26 mouse cellular contexts compared by ENCODE assay signal in genomic region chr4:118387316-118387715, GRCm38 (mm10). TPM values are rescaled to one million over a fixed set of nuclear protein-coding genes. Genes with fewer than 3 reads are reported as not detected.
DNase-seq lines count a peak whose midpoint lies in the region; ATAC-seq and TF ChIP-seq lines count a peak whose summit lies in the region.
"Had no signal": no experiment of that assay in that cellular context is flagged by ENCODE, and none has a peak within 500 bp of the region (broad histone marks: within the 10 kb centered on the region; RNA-seq: fewer than 3 reads in every experiment).

No protein-coding gene starts in this region.

- no peak for ATAC-seq in heart, embryonic 11.5 days (replicated peaks; ENCODE audit: insufficient number of reproducible peaks, low FRiP score, low TSS enrichment)
- no peak for ATAC-seq in limb, embryonic 13.5 days (ENCODE audit: low FRiP score, low read depth)
- ATAC-seq in midbrain, embryonic 11.5 days (ENCODE audit: low FRiP score), result no peak
- no peak for ATAC-seq in midbrain, postnatal 0 days (ENCODE audit: low FRiP score)
- ATAC-seq: CD4-positive, CD25-positive, alpha-beta regulatory T cell, adult 4 months; forebrain, embryonic 14.5 days; forebrain, postnatal 0 days; hindbrain, embryonic 16.5 days; intestine, embryonic 15.5 days had no signal

- no peaks in the 10 kb centered on the region for H3K27me3 ChIP-seq in heart, embryonic 11.5 days (ENCODE audit: control insufficient read depth, insufficient read depth, low read length)
- H3K27me3 ChIP-seq in limb, embryonic 13.5 days, result no peaks in the 10 kb centered on the region
- H3K27me3 ChIP-seq in limb, embryonic 10.5 days (ENCODE audit: low read depth, poor library complexity, severe bottlenecking), result no peaks in the 10 kb centered on the region
- no peaks in the 10 kb centered on the region for H3K27me3 ChIP-seq in midbrain, embryonic 11.5 days (ENCODE audit: control insufficient read depth, insufficient read depth, low read length)
- no peaks in the 10 kb centered on the region for H3K27me3 ChIP-seq in midbrain, postnatal 0 days (ENCODE audit: insufficient read depth, low read length)
- H3K27me3 ChIP-seq: embryonic facial prominence, embryonic 12.5 days; embryonic facial prominence, embryonic 15.5 days; heart, embryonic 15.5 days; hindbrain, embryonic 13.5 days; intestine, embryonic 15.5 days had no signal

- no peak for TF ChIP-seq CTCF in midbrain, postnatal 0 days (IDR thresholded peaks at IDR 0.05)

- H3K4me3 ChIP-seq in heart, embryonic 11.5 days (ENCODE audit: low read depth, low read length), result no peak overlapping the region
- no peak overlapping the region for H3K4me3 ChIP-seq in limb, embryonic 13.5 days
- no peak overlapping the region for H3K4me3 ChIP-seq in limb, embryonic 10.5 days
- H3K4me3 ChIP-seq in midbrain, embryonic 11.5 days (ENCODE audit: low read depth, low read length), result no peak overlapping the region
- no peak overlapping the region for H3K4me3 ChIP-seq in midbrain, postnatal 0 days (ENCODE audit: low read depth, low read length)
- H3K4me3 ChIP-seq: embryonic facial prominence, embryonic 12.5 days; embryonic facial prominence, embryonic 15.5 days; gastrocnemius, adult 2 months; heart, embryonic 10.5 days; heart, embryonic 15.5 days; hindbrain, embryonic 10.5 days; hindbrain, embryonic 13.5 days; intestine, embryonic 15.5 days had no signal

- peaks cover 68% of the 10 kb centered on the region for H3K36me3 ChIP-seq in heart, embryonic 11.5 days (ENCODE audit: control insufficient read depth, insufficient read depth, low read length)
- H3K36me3 ChIP-seq in limb, embryonic 13.5 days, result peaks cover 100% of the 10 kb centered on the region
- H3K36me3 ChIP-seq in limb, embryonic 10.5 days, result peaks cover 100% of the 10 kb centered on the region
- peaks cover 40% of the 10 kb centered on the region for H3K36me3 ChIP-seq in midbrain, embryonic 11.5 days (ENCODE audit: control insufficient read depth, insufficient read depth, low read length)
- H3K36me3 ChIP-seq in midbrain, postnatal 0 days (ENCODE audit: insufficient read depth, low read length), result peaks cover 97% of the 10 kb centered on the region

- H3K4me1 ChIP-seq in heart, embryonic 11.5 days (ENCODE audit: control insufficient read depth, insufficient read depth, low read length), result no peaks in the 10 kb centered on the region
- no peaks in the 10 kb centered on the region for H3K4me1 ChIP-seq in limb, embryonic 13.5 days
- H3K4me1 ChIP-seq in limb, embryonic 10.5 days, result no peaks in the 10 kb centered on the region
- H3K4me1 ChIP-seq in midbrain, embryonic 11.5 days (ENCODE audit: control insufficient read depth, insufficient read depth, low read length), result no peaks in the 10 kb centered on the region
- no peaks in the 10 kb centered on the region for H3K4me1 ChIP-seq in midbrain, postnatal 0 days (ENCODE audit: insufficient read depth, low read length)
- H3K4me1 ChIP-seq: embryonic facial prominence, embryonic 12.5 days; embryonic facial prominence, embryonic 15.5 days; heart, embryonic 10.5 days; heart, embryonic 15.5 days; hindbrain, embryonic 10.5 days; hindbrain, embryonic 13.5 days; intestine, embryonic 15.5 days had no signal

- peak; percentile 22 to 57 for DNase-seq in heart, adult 18-20 months
- no peak for DNase-seq in limb, embryonic 10.5 days (ENCODE audit: low spot score)
- peak; percentile 31 for DNase-seq in midbrain, embryonic 11.5 days (ENCODE audit: low spot score, missing footprints)
- no peak for DNase-seq in midbrain, postnatal 0 days (ENCODE audit: low spot score)
- DNase-seq: adrenal gland, adult 2 months; adrenal gland, postnatal 14 days; cerebellum, adult 11 months; cerebellum, adult 2 months; cerebellum, adult 9-11 months; cerebellum, postnatal 25 days; forebrain, postnatal 0 days; gastrocnemius, postnatal 25 days; heart, postnatal 14 days had no signal

- H3K4me2 ChIP-seq in heart, embryonic 11.5 days, result no peak overlapping the region
- no peak overlapping the region for H3K4me2 ChIP-seq in limb, embryonic 13.5 days (replicated peaks)
- no peak overlapping the region for H3K4me2 ChIP-seq in midbrain, embryonic 11.5 days
- no peak overlapping the region for H3K4me2 ChIP-seq in midbrain, postnatal 0 days (ENCODE audit: low read depth, low read length, poor library complexity, severe bottlenecking)
- H3K4me2 ChIP-seq: embryonic facial prominence, embryonic 12.5 days; embryonic facial prominence, embryonic 15.5 days; heart, embryonic 15.5 days; hindbrain, embryonic 13.5 days; intestine, embryonic 15.5 days had no signal

- 92% methylated on average over 8 of the region's 8 CpGs for WGBS in heart, embryonic 11.5 days (ENCODE audit: insufficient replicate concordance)
- WGBS in limb, embryonic 13.5 days, result 93% methylated on average over 8 of the region's 8 CpGs
- 92% methylated on average over 8 of the region's 8 CpGs for WGBS in limb, embryonic 10.5 days
- WGBS in midbrain, embryonic 11.5 days, result 91% methylated on average over 8 of the region's 8 CpGs
- WGBS in midbrain, postnatal 0 days, result 91% methylated on average over 8 of the region's 8 CpGs

- no peaks in the 10 kb centered on the region for H3K9me3 ChIP-seq in heart, embryonic 11.5 days (replicated peaks; ENCODE audit: control insufficient read depth, low read length)
- H3K9me3 ChIP-seq in limb, embryonic 13.5 days, result no peaks in the 10 kb centered on the region
- H3K9me3 ChIP-seq in limb, embryonic 10.5 days (replicated peaks), result no peaks in the 10 kb centered on the region
- H3K9me3 ChIP-seq in midbrain, embryonic 11.5 days (ENCODE audit: control insufficient read depth, low read length), result no peaks in the 10 kb centered on the region
- no peaks in the 10 kb centered on the region for H3K9me3 ChIP-seq in midbrain, postnatal 0 days (ENCODE audit: low read length)
- H3K9me3 ChIP-seq: embryonic facial prominence, embryonic 12.5 days; embryonic facial prominence, embryonic 15.5 days; heart, embryonic 10.5 days; heart, embryonic 15.5 days; hindbrain, embryonic 10.5 days; hindbrain, embryonic 13.5 days; intestine, embryonic 15.5 days had no signal

- H3K27ac ChIP-seq in heart, embryonic 11.5 days (ENCODE audit: low read depth, low read length), result no peak overlapping the region
- no peak overlapping the region for H3K27ac ChIP-seq in limb, embryonic 13.5 days
- no peak overlapping the region for H3K27ac ChIP-seq in limb, embryonic 10.5 days
- no peak overlapping the region for H3K27ac ChIP-seq in midbrain, embryonic 11.5 days (ENCODE audit: low read depth, low read length)
- no peak overlapping the region for H3K27ac ChIP-seq in midbrain, postnatal 0 days (ENCODE audit: low read depth, low read length)
- H3K27ac ChIP-seq: embryonic facial prominence, embryonic 12.5 days; embryonic facial prominence, embryonic 15.5 days; gastrocnemius, adult 2 months; heart, embryonic 10.5 days; heart, embryonic 15.5 days; hindbrain, embryonic 10.5 days; hindbrain, embryonic 13.5 days; intestine, embryonic 15.5 days had no signal

- H3K9ac ChIP-seq in heart, embryonic 11.5 days (ENCODE audit: low read depth, low read length), result no peak overlapping the region
- H3K9ac ChIP-seq in limb, embryonic 13.5 days, result 0 out of 2 replicates have a peak overlapping the region, but pooled peaks have one; percentile 14
- no peak overlapping the region for H3K9ac ChIP-seq in midbrain, embryonic 11.5 days (ENCODE audit: low read length)
- H3K9ac ChIP-seq in midbrain, postnatal 0 days (replicated peaks; ENCODE audit: low read length, poor library complexity, severe bottlenecking), result no peak overlapping the region
- H3K9ac ChIP-seq: embryonic facial prominence, embryonic 12.5 days; embryonic facial prominence, embryonic 15.5 days; forebrain, postnatal 0 days; heart, embryonic 15.5 days; hindbrain, embryonic 13.5 days; intestine, embryonic 15.5 days had no signal

RNA-seq across cellular contexts. Expression of gene Szt2, which starts 21.8 kb away (rescaled TPM):
- 10 to 100 TPM in 1 of 2 experiments, 1 to 10 TPM in 1; 7.8 to 10.5 TPM for total RNA-seq in heart, adult 18-20 months (2021)
- polyA plus RNA-seq in heart, embryonic 11.5 days (2014; fragmentation: Nextera tagmentation; extraction: Ambion mirVana), result 6.6 and 7.6 TPM in 2 replicates
- 8.8 and 10.6 TPM in 2 replicates for polyA plus RNA-seq in limb, embryonic 13.5 days (2015; fragmentation: Nextera tagmentation; extraction: Ambion mirVana)
- 8.4 and 11.4 TPM in 2 replicates for polyA plus RNA-seq in limb, embryonic 10.5 days (2016; fragmentation: Nextera tagmentation; extraction: Ambion mirVana)
- polyA plus RNA-seq in midbrain, embryonic 11.5 days (2014; fragmentation: Nextera tagmentation; extraction: Ambion mirVana), result 7.8 and 8.2 TPM in 2 replicates
- 18.8 and 29.0 TPM in 2 replicates for total RNA-seq in midbrain, postnatal 0 days (2014; rRNA removed)
- polyA plus RNA-seq in midbrain, postnatal 0 days (2015; fragmentation: Nextera tagmentation; extraction: Ambion mirVana), result 3.2 and 4.6 TPM in 2 replicates

RNA-seq across cellular contexts. Expression of gene Med8, which starts 21.8 kb away (rescaled TPM):
- 10 to 100 TPM; 32.8 to 37.2 TPM for total RNA-seq in heart, adult 18-20 months (2021)
- polyA plus RNA-seq in heart, embryonic 11.5 days (2014; fragmentation: Nextera tagmentation; extraction: Ambion mirVana), result 91.1 and 95.1 TPM in 2 replicates
- 108 and 116 TPM in 2 replicates for polyA plus RNA-seq in limb, embryonic 13.5 days (2015; fragmentation: Nextera tagmentation; extraction: Ambion mirVana)
- polyA plus RNA-seq in limb, embryonic 10.5 days (2016; fragmentation: Nextera tagmentation; extraction: Ambion mirVana), result 141 and 147 TPM in 2 replicates
- polyA plus RNA-seq in midbrain, embryonic 11.5 days (2014; fragmentation: Nextera tagmentation; extraction: Ambion mirVana), result 166 and 176 TPM in 2 replicates
- 48.0 and 54.8 TPM in 2 replicates for total RNA-seq in midbrain, postnatal 0 days (2014; rRNA removed)
- 90.1 and 95.7 TPM in 2 replicates for polyA plus RNA-seq in midbrain, postnatal 0 days (2015; fragmentation: Nextera tagmentation; extraction: Ambion mirVana)

RNA-seq across cellular contexts. Expression of gene Elovl1, which starts 40.6 kb away (rescaled TPM):
- 10 to 100 TPM; 15.7 to 17.2 TPM for total RNA-seq in heart, adult 18-20 months (2021)
- 59.7 and 68.4 TPM in 2 replicates for polyA plus RNA-seq in heart, embryonic 11.5 days (2014; fragmentation: Nextera tagmentation; extraction: Ambion mirVana)
- 66.3 and 66.5 TPM in 2 replicates for polyA plus RNA-seq in limb, embryonic 13.5 days (2015; fragmentation: Nextera tagmentation; extraction: Ambion mirVana)
- polyA plus RNA-seq in limb, embryonic 10.5 days (2016; fragmentation: Nextera tagmentation; extraction: Ambion mirVana), result 45.5 and 48.1 TPM in 2 replicates
- polyA plus RNA-seq in midbrain, embryonic 11.5 days (2014; fragmentation: Nextera tagmentation; extraction: Ambion mirVana), result 35.6 and 36.9 TPM in 2 replicates
- total RNA-seq in midbrain, postnatal 0 days (2014; rRNA removed), result 22.1 and 23.6 TPM in 2 replicates
- 23.8 and 28.2 TPM in 2 replicates for polyA plus RNA-seq in midbrain, postnatal 0 days (2015; fragmentation: Nextera tagmentation; extraction: Ambion mirVana)

RNA-seq across cellular contexts. Expression of gene Cdc20, which starts 49.8 kb away (rescaled TPM):
- 1 to 10 TPM in 1 of 2 experiments, under 1 TPM in 1; 0.57 to 1.2 TPM for total RNA-seq in heart, adult 18-20 months (2021)
- polyA plus RNA-seq in heart, embryonic 11.5 days (2014; fragmentation: Nextera tagmentation; extraction: Ambion mirVana), result 169 and 179 TPM in 2 replicates
- 221 and 238 TPM in 2 replicates for polyA plus RNA-seq in limb, embryonic 13.5 days (2015; fragmentation: Nextera tagmentation; extraction: Ambion mirVana)
- polyA plus RNA-seq in limb, embryonic 10.5 days (2016; fragmentation: Nextera tagmentation; extraction: Ambion mirVana), result 431 and 433 TPM in 2 replicates
- polyA plus RNA-seq in midbrain, embryonic 11.5 days (2014; fragmentation: Nextera tagmentation; extraction: Ambion mirVana), result 305 and 337 TPM in 2 replicates
- total RNA-seq in midbrain, postnatal 0 days (2014; rRNA removed), result 6.9 and 15.3 TPM in 2 replicates
- polyA plus RNA-seq in midbrain, postnatal 0 days (2015; fragmentation: Nextera tagmentation; extraction: Ambion mirVana), result 9.7 and 11.0 TPM in 2 replicates

Comparison
In these comparisons a context has a peak if more than half of its experiments do, and no peak if none do; other contexts are left out.
1. DNase-seq: peak in heart, adult 18-20 months (2 of 2) and midbrain, embryonic 11.5 days (single experiment); none in limb, embryonic 10.5 days (single experiment) and midbrain, postnatal 0 days (single experiment).